Mouse (Mus musculus) central nervous system, embryonic 11.5 days (tissue): ENCODE results near the gene Krtap14. TPM values are rescaled to one million over a fixed set of nuclear protein-coding genes. Genes with fewer than 3 reads are reported as not detected.

Experiments used
- polyA plus RNA-seq: library from polyadenylated mRNA; depleted of rRNA; stranded (reverse); fragments of >200 nt; gene quantifications from 2 replicates; pipeline ENCODE4 v1.2.3, GENCODE M21; 2012; rRNA removed

Gene Krtap14
- not detected in 2 replicates for polyA plus RNA-seq

GRCm38 (mm10) chr16:88826095-88826652 lies at the start of gene Krtap14:
Gene Krtap14, minus strand, starts transcription at chr16:88826145.

GRCm38 (mm10) chr16:88874169-88874568 lies 48.2 kb upstream of the Krtap14 start, which contains the start of gene Krtap19-2:
Gene Krtap19-2, minus strand, starts transcription at chr16:88874269.

GRCm38 (mm10) chr16:88869311-88869710 lies 43.4 kb upstream of the Krtap14 start, which contains the start of gene Krtap19-1:
Gene Krtap19-1, minus strand, starts transcription at chr16:88869411.

GRCm38 (mm10) chr16:88820066-88820465 lies 5.9 kb downstream of the Krtap14 start, which contains the start of gene Krtap15:
Gene Krtap15, plus strand, starts transcription at chr16:88820215.

GRCm38 (mm10) chr16:88811827-88812226 lies 14.1 kb downstream of the Krtap14 start, which contains the start of gene Gm20741:
Gene Gm20741, minus strand, starts transcription at chr16:88812220.

GRCm38 (mm10) chr16:88777596-88777995 lies 48.3 kb downstream of the Krtap14 start, which contains the start of gene Gm5965:
Gene Gm5965, plus strand, starts transcription at chr16:88777896.

GRCm38 (mm10) chr16:88774106-88774505 lies 51.8 kb downstream of the Krtap14 start, which contains the start of gene 2310057N15Rik:
Gene 2310057N15Rik, minus strand, starts transcription at chr16:88774206.

Other genes starting within 250 kb of the Krtap14 start
- not detected in 2 replicates for gene Krtap24-1, start 213.9 kb downstream of the Krtap14 start, polyA plus RNA-seq
- gene 2310079G19Rik, start 198.5 kb downstream of the Krtap14 start, polyA plus RNA-seq = not detected in 2 replicates
- not detected in 2 replicates for gene Krtap26-1, start 178.3 kb downstream of the Krtap14 start, polyA plus RNA-seq
- gene Krtap27-1, start 154.5 kb downstream of the Krtap14 start, polyA plus RNA-seq = not detected in 2 replicates
- not detected in 2 replicates for gene 2310061N02Rik, start 118.2 kb downstream of the Krtap14 start, polyA plus RNA-seq
- not detected in 2 replicates for gene Krtap13-1, start 97.3 kb downstream of the Krtap14 start, polyA plus RNA-seq
- gene Krtap13, start 74.5 kb downstream of the Krtap14 start, polyA plus RNA-seq = not detected in 2 replicates
- not detected in 2 replicates for gene 2310034C09Rik, start 67.3 kb downstream of the Krtap14 start, polyA plus RNA-seq
- not detected in 2 replicates for gene 2310057N15Rik, start 51.9 kb downstream of the Krtap14 start, polyA plus RNA-seq
- not detected in 2 replicates for gene Gm5965, start 48.2 kb downstream of the Krtap14 start, polyA plus RNA-seq
- gene Gm20741, start 13.9 kb downstream of the Krtap14 start, polyA plus RNA-seq = not detected in 2 replicates
- gene Krtap15, start 5.9 kb downstream of the Krtap14 start, polyA plus RNA-seq = not detected in 2 replicates
- gene Krtap19-1, start 43.3 kb upstream of the Krtap14 start, polyA plus RNA-seq = not detected in 2 replicates
- not detected in 2 replicates for gene Krtap19-2, start 48.1 kb upstream of the Krtap14 start, polyA plus RNA-seq
- gene Krtap19-3, start 51.9 kb upstream of the Krtap14 start, polyA plus RNA-seq = not detected in 2 replicates
- gene Krtap19-4, start 58.9 kb upstream of the Krtap14 start, polyA plus RNA-seq = not detected in 2 replicates
- not detected in 2 replicates for gene Krtap19-5, start 70.3 kb upstream of the Krtap14 start, polyA plus RNA-seq
- not detected in 2 replicates for gene Krtap19-9b, start 106.1 kb upstream of the Krtap14 start, polyA plus RNA-seq
- gene Krtap16-3, start 136.7 kb upstream of the Krtap14 start, polyA plus RNA-seq = not detected in 2 replicates
- gene Krtap22-2, start 184.6 kb upstream of the Krtap14 start, polyA plus RNA-seq = not detected in 2 replicates
- gene Gm10229, start 189.1 kb upstream of the Krtap14 start, polyA plus RNA-seq = not detected in 2 replicates
- not detected in 2 replicates for gene Krtap6-1, start 205.6 kb upstream of the Krtap14 start, polyA plus RNA-seq
- gene Gm10228, start 215.3 kb upstream of the Krtap14 start, polyA plus RNA-seq = not detected in 2 replicates
- not detected in 2 replicates for gene Krtap6-5, start 221.7 kb upstream of the Krtap14 start, polyA plus RNA-seq
- gene 1110025L11Rik, start 237.9 kb upstream of the Krtap14 start, polyA plus RNA-seq = not detected in 2 replicates